Mouse (Mus musculus) lung, embryonic 16.5 days (tissue): ENCODE data around the gene Atxn1. TPM values are rescaled to one million over a fixed set of nuclear protein-coding genes. Genes with fewer than 3 reads are reported as not detected.

ENCODE experiments used
- ATAC-seq: fragments of 200-750 bp; cut with Nextera tagmentation; 2 replicates; pipeline ENCODE4 v1.8.0; 2017; ENCODE audit warnings: low read depth, mild to moderate bottlenecking, moderate library complexity
- H3K27ac ChIP-seq: fragments of 300-500 bp; sonication (generic); 2 replicates; pipeline ENCODE4 v1.5.1; 2014; ENCODE audit warnings: mild to moderate bottlenecking, control low read depth, low read length
- H3K27me3 ChIP-seq: fragments of 300-500 bp; sonication (generic); 2 replicates; pipeline ENCODE4 v1.6.1; 2014; ENCODE audit warnings: low read depth, low read length, mixed read lengths; ENCODE audit not compliant: control insufficient read depth, insufficient read depth
- H3K36me3 ChIP-seq: fragments of 300-500 bp; sonication (generic); 2 replicates; pipeline ENCODE4 v1.6.1; 2014; ENCODE audit warnings: low read length; ENCODE audit not compliant: control insufficient read depth, insufficient read depth
- H3K4me1 ChIP-seq: fragments of 300-500 bp; sonication (generic); replicated peaks from 2 replicates; pipeline ENCODE4 v1.6.1; 2014; ENCODE audit warnings: low read length, mixed read lengths; ENCODE audit not compliant: control insufficient read depth, insufficient read depth
- H3K4me2 ChIP-seq: fragments of 300-500 bp; sonication (generic); 2 replicates; pipeline ENCODE4 v1.6.1; 2014; ENCODE audit warnings: low read depth, low read length, control low read depth
- H3K4me3 ChIP-seq: fragments of 300-500 bp; sonication (generic); 2 replicates; pipeline ENCODE4 v1.5.1; 2014; ENCODE audit warnings: mild to moderate bottlenecking, low read length, control low read depth
- H3K9ac ChIP-seq: fragments of 300-500 bp; sonication (generic); 2 replicates; pipeline ENCODE4 v1.6.1; 2014; ENCODE audit warnings: low read length, control low read depth
- H3K9me3 ChIP-seq: fragments of 300-500 bp; sonication (generic); 2 replicates; pipeline ENCODE4 v1.6.1; 2016; ENCODE audit warnings: low read length; ENCODE audit not compliant: control insufficient read depth
- WGBS: fragments of 180-500 bp; shearing (Covaris S2); extraction: QIAGEN DNeasy Blood & Tissue Kit; methylation state at CpG from one replicate; pipeline ENCODE4 v1.1.7; 2014; 5-methylcytosine and 5-hydroxymethylcytosine counted together
- polyA plus RNA-seq: library from polyadenylated mRNA; unstranded; fragments of >200 nt; fragmentation: Nextera tagmentation; extraction: Ambion mirVana; gene quantifications from 2 replicates; pipeline ENCODE4 v1.2.1, GENCODE M21; 2015

Gene Atxn1
- polyA plus RNA-seq, 1 experiment from 2014 or later, result 8.3 TPM

- H3K4me1 ChIP-seq, result peaks cover 23% of the 10 kb centered on the region
- peak within 1 kb of the TSS; percentile 77 for H3K9ac ChIP-seq
- H3K27ac ChIP-seq, result peak within 1 kb of the TSS; percentile 25
- 1% methylated on average over 58 of the region's 63 CpGs for WGBS
- H3K9me3 ChIP-seq, result no peaks in the 10 kb centered on the region
- peak within 1 kb of the TSS; percentile 68 for H3K4me3 ChIP-seq
- peak within 1 kb of the TSS; percentile 98 for H3K4me2 ChIP-seq
- no peaks in the 10 kb centered on the region for H3K36me3 ChIP-seq
- H3K27me3 ChIP-seq, result no peaks in the 10 kb centered on the region
- peak; percentile 92 for ATAC-seq
These were observed 457.3 kb downstream of the Atxn1 start, which contains the start of gene Gmpr for GRCm38 (mm10) chr13:45507274-45508229. Gene Gmpr (plus strand): TSS chr13:45507444.

GRCm38 (mm10) chr13:45505546-45505945, 459.3 kb downstream of the Atxn1 start:
- Histone ChIP-seq H3K4me1 (peaks cover 11% of the 10 kb centered on the region; the same call in 1 of the 2 replicates), H3K4me2 (no peak overlapping the region), H3K9ac (no peak overlapping the region), H3K27ac (no peak overlapping the region), H3K36me3 (no peaks in the 10 kb centered on the region), H3K27me3 (no peaks in the 10 kb centered on the region), H3K4me3 (no peak overlapping the region), H3K9me3 (no peaks in the 10 kb centered on the region)
- 83% methylated on average over 3 of the region's 3 CpGs for whole genome bisulfite sequencing
- ATAC-seq, result no peak

GRCm38 (mm10) chr13:45502791-45503190, 462.0 kb downstream of the Atxn1 start:
- H3K27ac ChIP-seq, result no peak overlapping the region
- WGBS, result 83% methylated on average over 5 of the region's 5 CpGs
- H3K36me3 ChIP-seq, result no peaks in the 10 kb centered on the region
- ATAC-seq, result no peak
- H3K27me3 ChIP-seq, result no peaks in the 10 kb centered on the region
- H3K9ac ChIP-seq, result no peak overlapping the region
- H3K9me3 ChIP-seq, result no peaks in the 10 kb centered on the region
- no peak overlapping the region for H3K4me3 ChIP-seq
- no peak overlapping the region for H3K4me2 ChIP-seq
- peaks cover 3% of the 10 kb centered on the region; the same call in 1 of the 2 replicates for H3K4me1 ChIP-seq

GRCm38 (mm10) chr13:45499906-45500305, 464.9 kb downstream of the Atxn1 start:
- 80% methylated on average over 3 of the region's 3 CpGs for WGBS
- Histone ChIP-seq H3K4me1 (no peaks in the 10 kb centered on the region), H3K9me3 (no peaks in the 10 kb centered on the region), H3K9ac (no peak overlapping the region), H3K27me3 (no peaks in the 10 kb centered on the region), H3K36me3 (no peaks in the 10 kb centered on the region), H3K4me2 (no peak overlapping the region), H3K27ac (no peak overlapping the region), H3K4me3 (no peak overlapping the region)
- ATAC-seq, result no peak
